Mouse (Mus musculus) E14TG2a.4 (cell line): Measurements from ENCODE around the gene Ror1.

Experiments
- CTCF ChIP-seq: conservative IDR thresholded peaks from 2 replicates; pipeline ENCODE4 v1.5.1; 2014; ENCODE audit warnings: low read length
- NANOG ChIP-seq: IDR thresholded peaks from 2 replicates; pipeline ENCODE4 v1.6.1; 2014; ENCODE audit warnings: borderline replicate concordance, low read length, mixed read lengths

GRCm38 (mm10) chr4:100271736-100272127 lies 176.1 kb downstream of the Ror1 start:
- TF ChIP-seq CTCF (no peak), NANOG (no peak)
